Mouse (Mus musculus) small intestine, adult 2 months (tissue): ENCODE results near the gene Dera.
"Not testable (repeated sequence)": the region's sequence is repeated elsewhere in the genome, so short reads cannot be mapped to it uniquely, and the experiment has no call there.

Experiments
- CTCF ChIP-seq: fragments of 200-500 bp; IDR thresholded peaks from 2 replicates; pipeline ENCODE4 v1.5.1; 2012; ENCODE audit warnings: low read depth, mild to moderate bottlenecking, control low read depth, inconsistent platforms, low read length, moderate library complexity, mixed read lengths; ENCODE audit not compliant: insufficient replicate concordance, insufficient read length; ENCODE audit errors: extremely low read depth
- POLR2A ChIP-seq: fragments of 200-500 bp; IDR thresholded peaks from 2 replicates; pipeline ENCODE4 v1.6.1; 2012; ENCODE audit warnings: low read depth, mild to moderate bottlenecking, control low read depth, inconsistent platforms, low read length, moderate library complexity

DNA sequence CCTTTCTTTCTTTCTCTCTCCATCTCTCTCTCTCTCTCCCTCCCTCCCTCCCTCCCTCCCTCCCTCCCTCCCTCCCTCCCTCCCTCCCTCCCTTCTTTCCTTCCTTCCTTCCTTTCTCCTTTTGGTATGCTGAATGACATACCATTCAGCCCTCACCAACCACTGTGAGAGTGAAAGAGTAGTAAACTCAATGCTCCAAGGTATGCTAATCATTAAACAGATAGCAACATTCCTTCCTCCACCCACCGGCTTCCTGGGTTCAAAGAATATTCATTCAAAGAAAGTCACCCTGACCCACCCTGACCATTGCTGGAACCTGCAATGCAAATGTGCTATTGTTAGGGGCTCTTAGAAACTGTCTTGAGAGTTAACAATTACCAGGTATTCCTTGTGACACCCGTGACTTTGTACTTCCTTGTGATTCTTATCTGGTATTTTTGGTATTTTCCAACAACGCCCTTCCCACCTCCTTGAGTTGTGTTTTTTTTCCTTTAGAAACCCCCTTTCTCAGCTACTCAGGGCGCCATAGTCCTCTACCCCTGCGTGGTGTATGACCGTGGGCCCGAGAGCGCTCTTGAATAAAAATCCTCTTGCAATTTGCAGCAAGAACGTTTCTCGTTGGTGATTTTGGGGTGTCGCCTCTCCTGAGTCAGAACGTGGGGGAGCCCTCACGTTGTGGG lies 45.5 kb upstream of the Dera start:
- not testable (repeated sequence) for TF ChIP-seq CTCF, POLR2A
